Mouse (Mus musculus) spleen, postnatal 36 days (tissue): ENCODE results near the gene Csrnp2.
"Not testable (repeated sequence)": the region's sequence is repeated elsewhere in the genome, so short reads cannot be mapped to it uniquely, and the experiment has no call there.

ENCODE experiments used
- DNase-seq, 2 experiments: peaks; one replicate each; pipeline ENCODE4 v3.0.0; 2022; ENCODE audit warnings: low spot score in 2 of 2, mixed read lengths in 1 of 2

Csrnp2 gene

GRCm38 (mm10) chr15:100495102-100495501, at the start of gene Csrnp2:
TSS of gene Csrnp2 (minus strand) at chr15:100495488.
- DNase-seq = peak; percentile 86

- DNase-seq = peak in 1 of 2 experiments; percentile 9
Observed at GRCm38 (mm10) chr15:100543651-100544030, 48.4 kb upstream of the Csrnp2 start.

GRCm38 (mm10) chr15:100542876-100543650, 47.8 kb upstream of the Csrnp2 start:
- not testable (repeated sequence) for DNase-seq

GRCm38 (mm10) chr15:100541426-100541825, 46.1 kb upstream of the Csrnp2 start:
- no peak for DNase-seq

GRCm38 (mm10) chr15:100541001-100541400, 45.7 kb upstream of the Csrnp2 start:
- DNase-seq = not testable (repeated sequence)

- DNase-seq = no peak
Observed at GRCm38 (mm10) chr15:100539411-100539810, 44.1 kb upstream of the Csrnp2 start.

GRCm38 (mm10) chr15:100537913-100538312, 42.6 kb upstream of the Csrnp2 start:
- DNase-seq = peak; percentile 36 to 59

- no peak for DNase-seq
Observed at GRCm38 (mm10) chr15:100527900-100528299, 32.6 kb upstream of the Csrnp2 start.

- DNase-seq = no peak
Observed at GRCm38 (mm10) chr15:100525405-100525804, 30.1 kb upstream of the Csrnp2 start.

- no peak for DNase-seq
Observed at GRCm38 (mm10) chr15:100520306-100520705, 25.0 kb upstream of the Csrnp2 start.

- no peak for DNase-seq
Observed at GRCm38 (mm10) chr15:100515121-100515520, 19.8 kb upstream of the Csrnp2 start.

- no peak for DNase-seq
Observed at GRCm38 (mm10) chr15:100513387-100513786, 18.1 kb upstream of the Csrnp2 start.

- no peak for DNase-seq
Observed at GRCm38 (mm10) chr15:100510072-100510471, 14.8 kb upstream of the Csrnp2 start.

- no peak for DNase-seq
Observed at GRCm38 (mm10) chr15:100508454-100509167, 13.3 kb upstream of the Csrnp2 start.

- DNase-seq = not testable (repeated sequence)
Observed at GRCm38 (mm10) chr15:100499506-100499905, 4.2 kb upstream of the Csrnp2 start.

GRCm38 (mm10) chr15:100494647-100495046, 641 bp downstream of the Csrnp2 start:
- DNase-seq = no peak

GRCm38 (mm10) chr15:100491966-100492365, 3.3 kb downstream of the Csrnp2 start:
- no peak for DNase-seq

GRCm38 (mm10) chr15:100489263-100489662, 6.0 kb downstream of the Csrnp2 start:
- DNase-seq = no peak

GRCm38 (mm10) chr15:100488297-100488696, 7.0 kb downstream of the Csrnp2 start:
- DNase-seq = not testable (repeated sequence)

- no peak for DNase-seq
Observed at GRCm38 (mm10) chr15:100487050-100487449, 8.2 kb downstream of the Csrnp2 start.

GRCm38 (mm10) chr15:100486450-100486849, 8.8 kb downstream of the Csrnp2 start:
- no peak for DNase-seq

GRCm38 (mm10) chr15:100485576-100485975, 9.7 kb downstream of the Csrnp2 start:
- DNase-seq = no peak

- no peak for DNase-seq
Observed at GRCm38 (mm10) chr15:100478925-100479324, 16.4 kb downstream of the Csrnp2 start.
